Mouse (Mus musculus) lung, embryonic 16.5 days (tissue): ENCODE data around the gene Tmem270. TPM values are rescaled to one million over a fixed set of nuclear protein-coding genes. Genes with fewer than 3 reads are reported as not detected.

ENCODE experiments used
- ATAC-seq: fragments of 200-750 bp; cut with Nextera tagmentation; 2 replicates; pipeline ENCODE4 v1.8.0; 2017; ENCODE audit warnings: low read depth, mild to moderate bottlenecking, moderate library complexity
- H3K27ac ChIP-seq: fragments of 300-500 bp; sonication (generic); 2 replicates; pipeline ENCODE4 v1.5.1; 2014; ENCODE audit warnings: mild to moderate bottlenecking, control low read depth, low read length
- H3K27me3 ChIP-seq: fragments of 300-500 bp; sonication (generic); 2 replicates; pipeline ENCODE4 v1.6.1; 2014; ENCODE audit warnings: low read depth, low read length, mixed read lengths; ENCODE audit not compliant: control insufficient read depth, insufficient read depth
- H3K36me3 ChIP-seq: fragments of 300-500 bp; sonication (generic); 2 replicates; pipeline ENCODE4 v1.6.1; 2014; ENCODE audit warnings: low read length; ENCODE audit not compliant: control insufficient read depth, insufficient read depth
- H3K4me1 ChIP-seq: fragments of 300-500 bp; sonication (generic); replicated peaks from 2 replicates; pipeline ENCODE4 v1.6.1; 2014; ENCODE audit warnings: low read length, mixed read lengths; ENCODE audit not compliant: control insufficient read depth, insufficient read depth
- H3K4me2 ChIP-seq: fragments of 300-500 bp; sonication (generic); 2 replicates; pipeline ENCODE4 v1.6.1; 2014; ENCODE audit warnings: low read depth, low read length, control low read depth
- H3K4me3 ChIP-seq: fragments of 300-500 bp; sonication (generic); 2 replicates; pipeline ENCODE4 v1.5.1; 2014; ENCODE audit warnings: mild to moderate bottlenecking, low read length, control low read depth
- H3K9ac ChIP-seq: fragments of 300-500 bp; sonication (generic); 2 replicates; pipeline ENCODE4 v1.6.1; 2014; ENCODE audit warnings: low read length, control low read depth
- H3K9me3 ChIP-seq: fragments of 300-500 bp; sonication (generic); 2 replicates; pipeline ENCODE4 v1.6.1; 2016; ENCODE audit warnings: low read length; ENCODE audit not compliant: control insufficient read depth
- WGBS: fragments of 180-500 bp; shearing (Covaris S2); extraction: QIAGEN DNeasy Blood & Tissue Kit; methylation state at CpG from one replicate; pipeline ENCODE4 v1.1.7; 2014; 5-methylcytosine and 5-hydroxymethylcytosine counted together
- polyA plus RNA-seq: library from polyadenylated mRNA; unstranded; fragments of >200 nt; fragmentation: Nextera tagmentation; extraction: Ambion mirVana; gene quantifications from 2 replicates; pipeline ENCODE4 v1.2.1, GENCODE M21; 2015

The Tmem270 gene
- polyA plus RNA-seq, 1 experiment from 2014 or later: not detected

DNA sequence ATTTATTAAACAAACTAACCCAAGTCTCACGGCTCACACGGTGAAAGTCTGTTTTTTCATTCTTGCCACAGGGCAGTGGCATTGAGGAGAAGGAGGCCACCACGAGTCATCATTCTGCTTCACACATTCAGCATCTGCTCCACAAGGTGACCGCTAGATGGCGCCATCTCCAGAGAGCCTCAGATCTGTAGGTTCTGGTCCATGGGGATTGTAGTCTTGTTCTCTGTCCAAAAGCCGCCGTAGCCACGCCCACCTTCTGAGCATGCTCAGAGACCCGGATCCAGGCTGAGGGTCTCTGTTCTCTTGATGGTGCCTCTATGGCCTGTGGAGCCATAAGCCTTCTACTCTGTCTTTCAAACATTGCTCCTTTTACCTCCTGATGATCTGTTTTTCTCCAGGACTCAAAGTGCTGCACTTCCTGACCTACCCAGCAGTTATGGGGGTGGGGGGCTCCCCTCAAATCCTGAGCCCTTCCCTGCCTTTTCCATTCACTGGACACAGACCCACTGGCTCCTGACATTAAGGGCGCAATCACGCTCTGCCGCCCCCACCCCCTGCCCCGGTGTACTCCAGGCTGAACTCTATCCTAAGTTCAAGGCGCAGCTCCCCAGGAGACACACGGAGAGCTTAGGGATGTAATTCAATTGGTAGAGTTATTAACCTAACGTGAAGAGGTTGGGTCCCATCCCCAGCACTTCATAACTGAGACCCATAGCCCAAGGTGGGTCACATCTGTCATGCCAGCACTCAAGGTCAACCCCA lies 11.7 kb upstream of the Tmem270 start:
- no peak overlapping the region for H3K9ac ChIP-seq
- peak; percentile 34; the same call in 1 of the 2 replicates for ATAC-seq
- H3K27ac ChIP-seq: no peak overlapping the region
- no peaks in the 10 kb centered on the region for H3K27me3 ChIP-seq
- H3K4me2 ChIP-seq: no peak overlapping the region
- H3K36me3 ChIP-seq: no peaks in the 10 kb centered on the region
- WGBS: 44% methylated on average over 16 of the region's 16 CpGs
- H3K9me3 ChIP-seq: no peaks in the 10 kb centered on the region
- H3K4me1 ChIP-seq: no peaks in the 10 kb centered on the region
- H3K4me3 ChIP-seq: no peak overlapping the region

DNA sequence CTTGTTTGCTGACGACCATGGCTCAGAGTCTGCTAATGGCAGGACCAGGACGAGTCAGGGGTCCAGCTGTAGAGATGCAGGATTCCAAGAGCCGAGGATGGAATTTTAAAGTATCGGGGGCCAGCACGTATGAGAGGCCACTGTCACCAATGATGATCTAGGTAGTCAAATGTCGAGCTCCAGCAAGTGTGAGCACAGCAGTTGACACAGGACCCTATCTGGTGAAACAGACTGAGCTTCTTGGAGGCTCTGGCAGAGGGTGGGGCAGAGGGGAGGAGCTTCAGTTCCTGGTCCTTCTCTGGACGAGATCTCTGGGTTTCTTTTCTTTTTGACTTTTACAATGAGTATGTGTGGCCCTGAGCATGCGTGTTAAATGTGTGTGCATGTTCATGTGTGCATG lies 8.8 kb upstream of the Tmem270 start, which contains the start of gene Cldn13:
Gene Cldn13 (minus strand): TSS at position 216 of the 400 bp plus-strand sequence.
- H3K4me1 ChIP-seq: no peaks in the 10 kb centered on the region
- no peak within 1 kb of the TSS for H3K4me2 ChIP-seq
- no peak for ATAC-seq
- no peaks in the 10 kb centered on the region for H3K27me3 ChIP-seq
- no peaks in the 10 kb centered on the region for H3K9me3 ChIP-seq
- H3K4me3 ChIP-seq: no peak within 1 kb of the TSS
- H3K36me3 ChIP-seq: no peaks in the 10 kb centered on the region
- 72% methylated on average over 8 of the region's 8 CpGs for WGBS
- H3K9ac ChIP-seq: no peak within 1 kb of the TSS
- H3K27ac ChIP-seq: no peak within 1 kb of the TSS

DNA sequence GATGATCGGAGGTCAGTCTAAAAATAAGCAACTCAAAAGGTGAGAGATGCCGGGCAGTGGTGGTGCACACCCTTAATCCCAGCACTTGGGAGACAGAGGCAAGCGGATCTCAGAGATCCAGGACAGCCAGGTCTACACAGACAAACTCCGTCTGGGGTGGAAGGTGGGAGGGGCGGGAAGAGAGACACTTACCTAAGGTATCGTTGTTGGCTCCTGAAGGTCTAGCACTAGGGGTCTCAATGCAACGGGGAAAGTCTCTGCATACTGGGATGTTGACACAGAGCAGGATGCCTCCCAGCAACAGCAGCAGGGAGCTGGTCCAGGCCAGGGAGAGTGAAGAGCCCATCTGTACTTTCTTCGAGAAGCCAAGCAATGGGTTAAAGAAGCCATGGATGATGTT lies 8.0 kb upstream of the Tmem270 start:
- no peaks in the 10 kb centered on the region for H3K36me3 ChIP-seq
- H3K4me2 ChIP-seq: no peak overlapping the region
- H3K27ac ChIP-seq: no peak overlapping the region
- H3K9ac ChIP-seq: no peak overlapping the region
- ATAC-seq: no peak
- 65% methylated on average over 8 of the region's 8 CpGs for WGBS
- H3K9me3 ChIP-seq: no peaks in the 10 kb centered on the region
- H3K4me3 ChIP-seq: no peak overlapping the region
- H3K27me3 ChIP-seq: no peaks in the 10 kb centered on the region
- H3K4me1 ChIP-seq: no peaks in the 10 kb centered on the region

DNA sequence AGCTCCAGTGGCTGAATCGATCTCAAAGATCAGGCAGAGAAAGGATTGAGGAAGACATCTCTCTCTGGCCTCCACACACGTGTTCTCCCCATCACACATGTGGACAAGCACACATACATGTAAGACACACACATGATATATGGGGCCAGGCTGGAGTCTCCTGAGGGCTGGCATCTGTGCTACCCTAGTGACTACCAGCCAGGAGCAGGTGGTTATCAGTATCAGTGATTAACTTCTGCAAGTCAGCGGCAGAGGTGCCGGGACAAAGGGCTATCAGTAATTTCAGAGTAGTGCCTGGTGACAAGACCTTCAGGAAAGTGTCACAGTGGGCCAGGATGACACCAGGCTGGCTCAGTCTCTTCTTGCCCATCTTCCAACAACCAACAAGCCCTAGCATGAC lies 7.2 kb upstream of the Tmem270 start:
- Histone ChIP-seq H3K9me3 (no peaks in the 10 kb centered on the region), H3K27ac (no peak overlapping the region), H3K4me3 (no peak overlapping the region), H3K4me2 (no peak overlapping the region), H3K27me3 (no peaks in the 10 kb centered on the region), H3K36me3 (no peaks in the 10 kb centered on the region), H3K9ac (no peak overlapping the region), H3K4me1 (no peaks in the 10 kb centered on the region)
- no peak for ATAC-seq
- 73% methylated on average over 4 of the region's 4 CpGs for WGBS

DNA sequence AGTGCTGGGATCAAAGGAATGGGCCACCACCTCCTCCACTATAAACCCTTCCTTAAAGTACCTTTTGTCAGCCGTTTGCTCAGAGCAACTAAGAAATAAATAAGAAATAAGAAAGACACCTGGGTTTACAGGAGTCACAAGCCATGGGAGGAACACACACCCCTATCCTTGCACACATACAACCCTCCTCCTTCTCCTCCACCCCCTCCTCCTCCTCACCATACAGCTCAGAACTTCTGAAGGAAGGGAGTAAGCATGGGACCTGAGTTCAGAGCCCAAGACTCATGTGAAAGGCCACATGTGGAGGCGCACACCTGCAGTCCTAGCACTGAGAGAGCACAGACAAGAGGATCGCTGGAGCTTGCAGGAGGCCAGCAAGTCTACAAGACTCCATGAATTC lies 6.8 kb upstream of the Tmem270 start:
- no peak overlapping the region for H3K27ac ChIP-seq
- no peak overlapping the region for H3K4me3 ChIP-seq
- H3K4me1 ChIP-seq: no peaks in the 10 kb centered on the region
- H3K9me3 ChIP-seq: no peaks in the 10 kb centered on the region
- H3K4me2 ChIP-seq: no peak overlapping the region
- H3K9ac ChIP-seq: no peak overlapping the region
- no peaks in the 10 kb centered on the region for H3K27me3 ChIP-seq
- no peaks in the 10 kb centered on the region for H3K36me3 ChIP-seq
- 76% methylated on average over 3 of the region's 3 CpGs for WGBS
- ATAC-seq: no peak

DNA sequence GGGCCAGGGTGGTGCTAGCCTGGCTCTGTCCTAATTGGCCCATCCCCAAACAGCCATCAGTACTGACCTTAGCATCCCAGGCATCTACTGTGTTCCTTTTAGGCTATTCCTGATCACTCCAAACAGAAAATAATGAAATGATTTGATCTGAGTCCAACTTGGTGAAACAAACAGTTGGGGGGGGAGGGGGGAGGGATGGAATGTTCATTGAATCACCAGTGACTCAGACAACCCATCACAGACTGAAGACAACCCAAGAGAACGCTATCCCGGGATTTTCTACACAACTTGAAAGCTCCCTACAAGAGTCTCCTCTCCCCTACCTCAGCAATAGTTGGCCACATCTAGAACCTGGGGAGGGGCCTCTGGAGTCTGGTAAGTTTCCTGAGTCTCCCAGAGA lies 5.4 kb upstream of the Tmem270 start:
- ATAC-seq: no peak
- Histone ChIP-seq H3K9ac (no peak overlapping the region), H3K27ac (no peak overlapping the region), H3K27me3 (no peaks in the 10 kb centered on the region), H3K9me3 (no peaks in the 10 kb centered on the region), H3K4me3 (no peak overlapping the region), H3K4me2 (no peak overlapping the region), H3K4me1 (no peaks in the 10 kb centered on the region), H3K36me3 (no peaks in the 10 kb centered on the region)
- WGBS: 80% methylated on average over 2 of the region's 2 CpGs

DNA sequence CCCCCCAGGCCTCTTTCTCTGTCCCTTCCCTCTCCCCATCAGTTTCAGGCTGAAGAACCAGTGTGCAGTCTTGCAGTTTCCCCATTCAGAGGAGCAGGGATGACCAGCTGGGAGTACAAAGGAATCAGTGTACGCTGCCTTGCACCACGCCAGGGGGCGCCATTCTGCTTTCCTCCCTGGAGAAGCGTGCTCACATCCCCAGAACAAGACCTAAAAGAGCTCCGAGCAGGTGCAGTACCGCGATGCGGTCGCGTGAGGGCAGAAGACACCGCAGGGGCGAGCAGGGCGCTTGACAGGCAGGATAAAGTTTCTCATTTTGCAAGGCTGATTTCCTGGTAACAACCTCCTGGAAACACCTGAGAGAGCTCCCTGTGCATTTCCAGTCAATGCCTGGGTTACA lies 602 bp upstream of the Tmem270 start:
- peak; percentile 86 for ATAC-seq
- under 1% methylated on average over 13 of the region's 13 CpGs for WGBS

DNA sequence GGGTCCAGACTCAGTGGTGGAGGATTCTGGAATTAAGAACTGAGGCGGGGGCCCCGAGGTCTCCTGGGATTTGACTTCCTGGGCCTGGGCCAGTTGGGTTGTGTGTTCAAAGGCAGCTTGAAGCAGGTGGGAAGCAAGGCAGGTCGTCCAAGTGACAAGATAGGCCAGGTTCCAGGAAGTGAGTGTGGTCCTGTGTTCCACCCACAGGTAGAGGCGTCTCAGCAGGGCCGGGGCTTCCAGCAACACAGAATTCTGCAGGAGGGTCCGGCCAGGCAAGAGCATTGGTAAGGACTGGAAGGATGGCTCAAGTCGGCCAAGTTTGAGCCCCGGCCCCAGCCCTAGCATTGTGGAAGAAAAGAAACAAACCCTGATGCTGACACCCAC lies 4.9 kb downstream of the Tmem270 start:
- Histone ChIP-seq H3K36me3 (no peaks in the 10 kb centered on the region), H3K27me3 (no peaks in the 10 kb centered on the region)
- WGBS: 61% methylated on average over 8 of the region's 8 CpGs

More for the DNA sequence above, 602 bp upstream of the Tmem270 start:
- Histone ChIP-seq H3K36me3 (no peaks in the 10 kb centered on the region), H3K4me2 (no peak overlapping the region), H3K9me3 (no peaks in the 10 kb centered on the region), H3K9ac (no peak overlapping the region), H3K4me1 (no peaks in the 10 kb centered on the region), H3K27ac (no peak overlapping the region), H3K27me3 (no peaks in the 10 kb centered on the region), H3K4me3 (no peak overlapping the region)

DNA sequence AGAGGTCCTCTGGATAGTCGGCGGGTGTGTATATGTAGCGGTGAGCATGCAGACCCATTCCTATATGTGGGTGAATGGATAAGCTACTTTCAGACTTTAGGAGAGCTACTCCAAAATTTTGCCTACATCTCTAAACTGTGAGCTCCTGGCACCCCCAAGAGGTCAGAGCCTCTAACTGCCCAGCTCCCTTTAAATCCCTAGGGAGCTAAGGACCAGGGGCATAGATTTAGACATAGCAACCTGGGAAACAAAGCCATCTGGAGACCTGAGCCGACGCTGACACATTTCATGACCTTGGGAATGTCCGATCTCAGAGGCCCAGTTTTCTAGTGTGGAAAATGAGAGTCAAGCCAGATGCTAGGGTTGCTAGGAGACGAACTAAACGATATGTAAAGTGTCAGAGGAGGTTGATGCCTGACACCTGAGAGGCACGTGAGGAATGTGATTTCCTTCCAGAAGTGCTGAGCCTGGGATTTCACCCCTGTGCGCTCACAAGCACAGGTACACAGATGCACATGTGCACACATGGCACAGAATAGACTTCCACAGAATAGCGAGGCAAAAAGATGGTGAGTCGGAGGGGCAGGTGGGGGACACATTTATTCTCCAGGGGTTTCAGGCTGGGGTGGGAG lies 5.4 kb downstream of the Tmem270 start:
- Histone ChIP-seq H3K4me1 (peaks cover 15% of the 10 kb centered on the region), H3K27me3 (no peaks in the 10 kb centered on the region), H3K4me2 (no peak overlapping the region), H3K9ac (no peak overlapping the region), H3K9me3 (no peaks in the 10 kb centered on the region), H3K27ac (no peak overlapping the region), H3K4me3 (no peak overlapping the region), H3K36me3 (no peaks in the 10 kb centered on the region)
- WGBS: 28% methylated on average over 12 of the region's 12 CpGs
- peak; percentile 54 for ATAC-seq

More for the DNA sequence above, 4.9 kb downstream of the Tmem270 start:
- no peaks in the 10 kb centered on the region for H3K9me3 ChIP-seq
- H3K4me2 ChIP-seq: no peak overlapping the region
- no peak overlapping the region for H3K4me3 ChIP-seq
- no peak overlapping the region for H3K27ac ChIP-seq
- H3K4me1 ChIP-seq: peaks cover 14% of the 10 kb centered on the region
- H3K9ac ChIP-seq: no peak overlapping the region
- 0 out of 2 replicates have a peak, but pooled peaks have one; percentile 2 for ATAC-seq
